Mouse (Mus musculus) WW6 (cell line): ENCODE measurements around the gene BC030867.

Experiments
- DNase-seq: peaks from one replicate; pipeline ENCODE4 v3.0.0-alpha.2; 2013; ENCODE audit warnings: low read depth, low spot score

Gene BC030867

GRCm38 (mm10) chr11:102221243-102221953, 27.3 kb upstream of the BC030867 start:
- DNase-seq = no peak

DNA sequence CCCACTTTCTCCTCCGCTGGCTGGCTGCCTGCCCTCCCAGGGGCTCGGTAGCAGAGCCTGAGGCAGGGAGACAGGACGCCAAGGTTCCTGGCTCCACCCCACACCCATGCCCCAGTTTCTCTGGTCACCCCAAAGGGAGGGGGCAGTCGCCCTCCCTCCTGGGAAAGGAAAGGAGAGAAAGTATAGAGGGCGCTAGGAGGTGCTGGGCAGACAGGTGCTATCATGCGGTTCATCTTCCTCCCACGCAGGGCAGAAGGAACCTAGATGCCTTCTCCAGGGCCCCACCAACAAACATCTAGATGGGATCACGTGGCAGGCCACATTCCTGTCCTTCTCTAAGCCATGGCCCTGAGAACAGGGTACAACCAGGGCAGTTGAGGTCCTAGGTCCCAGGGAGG, 26.7 kb upstream of the BC030867 start:
- no peak for DNase-seq

DNA sequence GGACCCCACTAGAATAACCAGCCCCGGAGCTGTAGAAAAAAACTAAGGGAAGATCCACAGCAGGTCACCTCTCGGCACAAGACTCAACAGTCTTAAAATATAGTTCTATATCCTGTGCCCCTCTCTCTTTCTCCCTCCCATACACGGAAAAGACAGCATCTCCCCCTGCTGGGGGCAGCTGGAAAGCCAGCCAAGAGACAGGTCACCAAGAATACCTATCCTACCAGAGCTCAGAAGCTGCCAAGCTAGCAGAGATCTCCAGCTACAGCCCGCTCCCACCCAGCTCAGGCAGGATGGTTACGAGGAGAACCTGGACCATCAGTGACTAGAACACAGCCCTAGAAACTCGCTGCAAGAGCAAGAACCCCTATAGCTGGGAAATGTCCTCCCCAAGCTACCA, 25.5 kb upstream of the BC030867 start:
- no peak for DNase-seq

DNA sequence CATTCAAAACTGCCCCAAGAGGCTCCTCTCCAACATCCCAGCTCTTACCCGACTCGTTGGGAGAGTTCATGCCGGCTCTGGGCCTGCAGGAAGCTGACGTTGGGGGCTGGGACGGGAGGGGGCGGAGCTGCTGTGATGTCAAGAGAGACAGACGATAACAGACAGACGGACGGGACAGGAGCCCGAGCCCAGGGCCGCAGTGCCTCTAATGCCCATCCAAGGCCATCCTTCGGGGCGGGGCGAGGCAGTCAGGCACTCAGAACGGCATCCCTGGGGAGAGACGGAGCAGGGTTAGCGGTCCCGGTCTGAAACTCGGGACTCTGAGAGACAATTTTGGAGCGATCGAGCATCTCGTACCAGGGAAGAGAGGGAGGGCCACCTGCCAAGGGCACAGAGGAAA, 24.0 kb upstream of the BC030867 start:
- DNase-seq = no peak

DNA sequence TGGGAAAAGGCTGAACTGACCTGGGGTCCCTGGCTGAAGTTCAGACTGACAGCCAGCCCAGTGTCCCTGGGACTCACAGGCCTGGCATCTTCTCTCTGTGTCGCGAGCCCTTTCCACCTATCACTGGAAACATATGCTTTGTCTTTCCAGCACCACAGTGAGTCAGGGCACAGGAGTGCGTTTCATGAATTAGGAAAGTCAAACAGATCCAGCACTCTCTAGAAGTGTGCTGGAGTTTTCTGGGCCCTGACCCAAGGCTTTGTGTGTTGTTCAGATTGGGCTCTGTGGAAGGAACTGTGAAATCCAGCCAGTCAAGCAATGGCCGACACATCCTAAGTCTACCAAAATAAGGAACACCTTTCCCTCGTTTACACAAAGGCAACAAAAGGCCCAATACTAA, 23.5 kb upstream of the BC030867 start:
- no peak for DNase-seq

DNA sequence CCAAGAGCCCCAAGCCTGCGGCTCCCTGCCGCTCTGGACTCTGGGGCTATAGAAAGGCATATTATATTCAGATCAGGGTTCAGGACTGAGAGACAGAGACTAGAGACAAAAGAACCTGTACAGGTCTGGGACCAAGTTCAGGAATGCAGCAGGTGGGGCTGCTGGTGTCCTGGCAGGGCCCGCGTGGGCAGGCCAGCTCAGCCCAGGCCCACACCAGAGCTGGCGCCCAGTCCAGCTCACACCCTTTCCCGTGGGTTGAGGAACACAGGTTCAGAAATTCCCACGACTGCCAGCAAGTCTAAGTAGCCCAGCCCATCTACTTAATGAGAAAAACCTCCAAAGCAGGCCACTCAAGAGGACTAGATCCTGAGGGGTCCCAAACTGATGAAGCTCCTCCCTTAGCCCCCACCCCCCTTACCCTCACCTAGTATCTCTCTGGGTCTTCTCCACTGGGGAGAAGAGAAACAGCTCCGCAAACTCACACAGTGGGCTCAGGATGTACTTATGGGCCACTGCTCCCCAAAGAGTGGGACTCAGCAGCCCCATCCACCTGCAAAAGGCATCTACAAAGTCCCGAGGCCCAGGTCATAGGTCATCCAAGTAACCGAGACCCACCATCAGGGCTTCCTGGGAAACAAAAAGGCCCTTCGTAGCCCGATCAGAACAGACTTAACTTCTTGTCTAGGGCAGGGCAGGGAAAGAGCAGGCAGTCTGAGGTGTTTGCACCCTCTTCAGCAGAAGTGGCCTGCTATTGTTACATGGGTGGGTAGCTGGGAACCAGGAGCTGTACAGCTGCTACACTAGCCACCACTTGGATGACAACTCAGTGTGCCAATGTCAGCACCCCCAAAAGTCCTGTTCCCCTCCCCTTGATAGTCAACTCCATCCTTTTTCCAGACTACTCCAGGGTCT, 22.4 kb upstream of the BC030867 start:
- DNase-seq = no peak

DNA sequence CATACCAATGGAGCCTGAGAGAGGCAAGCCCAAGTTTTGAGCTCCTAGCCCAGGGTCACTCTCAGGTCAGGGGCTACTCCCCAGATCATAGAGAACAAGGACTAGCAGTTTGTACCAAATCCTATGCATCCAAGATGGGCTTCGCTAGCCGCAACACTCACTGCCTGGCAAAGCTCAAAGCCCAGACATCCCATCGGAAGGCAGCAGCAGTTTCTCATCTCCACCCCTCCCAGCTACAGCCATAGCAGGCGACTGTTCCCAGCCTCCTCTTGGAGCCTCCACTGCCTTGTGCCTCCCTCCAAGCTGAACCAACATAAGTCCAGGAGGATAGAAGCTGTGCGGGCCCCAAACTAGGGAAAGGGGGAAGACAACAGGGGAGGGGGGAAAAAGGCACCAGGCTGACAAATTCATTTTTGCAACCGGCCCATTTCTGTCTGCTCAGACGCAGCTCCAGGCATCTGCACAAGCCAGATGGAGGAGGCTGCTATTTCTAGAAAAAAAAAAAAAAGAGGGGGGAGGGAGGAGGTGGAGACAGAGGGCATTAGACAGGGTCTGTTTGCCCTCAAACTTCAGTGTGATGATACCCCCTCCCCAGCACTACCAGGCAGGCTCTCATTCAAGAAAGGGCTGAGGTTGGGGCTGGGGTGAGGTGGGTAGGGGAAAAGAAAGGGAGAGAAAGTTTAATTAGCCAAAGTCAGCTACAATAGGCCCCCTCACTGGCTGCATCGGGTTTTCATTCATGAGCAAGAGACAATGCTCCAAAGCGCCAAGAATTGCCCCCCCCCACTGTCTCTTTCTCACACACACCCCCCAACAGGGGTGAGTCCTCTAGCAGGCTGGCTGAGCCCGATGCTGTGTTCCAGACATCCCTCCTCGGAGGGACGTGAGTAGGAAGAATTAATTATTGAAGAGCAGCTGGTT, 21.2 kb upstream of the BC030867 start:
- DNase-seq = no peak

DNA sequence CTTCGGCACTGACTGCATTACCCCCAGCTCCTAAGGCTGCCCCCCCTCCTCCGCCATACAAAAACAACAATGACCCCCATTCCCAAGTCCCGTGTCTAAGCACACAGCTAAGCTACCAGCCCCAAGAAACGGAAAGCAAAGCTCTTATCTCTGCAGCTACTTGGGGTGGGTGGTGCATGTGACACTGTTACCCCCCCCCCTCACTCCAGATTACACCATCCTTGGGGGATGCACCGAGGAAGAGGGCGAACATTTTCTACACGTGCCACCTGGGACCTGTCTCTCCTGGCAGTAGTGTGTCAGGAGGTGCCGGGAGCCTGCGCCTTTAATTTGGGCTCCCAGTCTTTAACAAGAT, 20.5 kb upstream of the BC030867 start:
- DNase-seq = no peak

DNA sequence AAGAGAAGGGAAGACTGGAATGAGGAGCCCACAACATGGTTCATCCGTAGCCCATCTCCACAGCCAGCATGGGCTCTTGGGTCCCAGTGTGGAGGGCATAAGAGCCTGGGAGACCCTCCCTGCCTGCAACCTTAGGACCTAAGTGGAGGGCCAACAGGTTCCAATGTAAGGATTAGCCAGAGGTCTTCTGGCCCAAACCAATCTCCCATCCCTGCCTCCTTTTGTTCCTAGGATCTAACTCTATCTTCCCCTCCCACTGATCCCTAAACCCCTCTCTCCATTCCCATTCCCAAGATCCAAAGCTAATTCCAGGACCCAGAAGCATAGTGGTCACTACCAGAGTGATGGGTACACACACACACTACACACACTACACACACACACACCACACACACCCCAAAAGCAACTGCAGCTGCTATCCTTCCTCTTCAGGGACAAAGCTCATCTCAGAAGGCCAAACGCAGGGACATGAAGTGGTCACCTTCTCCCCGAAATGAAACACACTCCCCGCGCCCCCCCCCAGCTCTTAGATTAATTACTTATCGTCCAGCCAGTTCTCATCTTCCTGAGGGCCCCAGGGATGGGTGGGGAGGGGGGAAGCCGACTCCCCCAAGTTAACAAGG, 19.9 kb upstream of the BC030867 start:
- no peak for DNase-seq

- DNase-seq = no peak
Measured at GRCm38 (mm10) chr11:102229331-102229953, 19.2 kb upstream of the BC030867 start.

DNA sequence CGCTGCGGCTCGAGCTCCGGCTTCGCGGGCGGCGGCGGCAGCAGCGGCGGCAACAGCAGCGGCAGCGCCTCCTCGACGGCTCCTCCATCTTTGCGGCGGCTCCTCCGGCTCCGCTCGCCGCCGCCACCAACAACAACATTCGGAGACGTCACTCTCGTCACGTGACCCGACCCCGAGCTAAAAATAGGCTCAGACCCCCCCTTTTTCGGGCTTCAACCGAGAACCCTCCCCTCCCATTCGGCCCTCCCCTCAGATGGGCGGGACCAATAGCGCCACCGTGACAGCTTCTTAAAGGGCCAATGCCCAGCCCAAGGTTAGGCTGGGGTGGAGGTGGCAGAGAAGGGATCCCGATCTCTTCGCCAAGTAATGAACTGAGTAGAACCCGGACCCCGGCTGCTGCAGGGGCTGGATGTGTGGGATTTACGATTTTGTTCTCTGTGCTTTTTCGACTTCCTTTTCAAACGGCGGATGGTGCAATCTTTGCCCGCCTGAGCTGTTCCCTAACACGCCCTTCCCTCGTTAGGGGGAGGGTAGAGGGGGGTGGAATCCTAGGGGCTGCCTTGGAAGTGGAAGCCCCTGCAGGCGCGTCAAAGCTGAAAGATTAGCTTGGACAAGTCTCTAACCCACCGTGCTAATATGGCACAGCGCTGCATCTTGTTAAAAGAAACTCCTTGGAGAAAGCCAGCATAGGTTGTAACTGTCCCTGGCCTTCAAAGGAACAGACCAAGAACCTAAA, 18.5 kb upstream of the BC030867 start, which contains the start of gene Hdac5:
Hdac5 (minus strand) TSS at position 161 of the 736 bp plus-strand sequence.
- DNase-seq = peak; percentile 99

- DNase-seq = no peak
Measured at GRCm38 (mm10) chr11:102236022-102236421, 12.7 kb upstream of the BC030867 start.

GRCm38 (mm10) chr11:102240636-102241035, 8.0 kb upstream of the BC030867 start:
- DNase-seq = no peak

- no peak for DNase-seq
Measured at GRCm38 (mm10) chr11:102241246-102241645, 7.4 kb upstream of the BC030867 start.

GRCm38 (mm10) chr11:102241874-102242273, 6.8 kb upstream of the BC030867 start:
- DNase-seq = no peak

GRCm38 (mm10) chr11:102244926-102245449, 3.7 kb upstream of the BC030867 start:
- DNase-seq = no peak

- no peak for DNase-seq
Measured at GRCm38 (mm10) chr11:102245581-102246272, 3.0 kb upstream of the BC030867 start.

DNA sequence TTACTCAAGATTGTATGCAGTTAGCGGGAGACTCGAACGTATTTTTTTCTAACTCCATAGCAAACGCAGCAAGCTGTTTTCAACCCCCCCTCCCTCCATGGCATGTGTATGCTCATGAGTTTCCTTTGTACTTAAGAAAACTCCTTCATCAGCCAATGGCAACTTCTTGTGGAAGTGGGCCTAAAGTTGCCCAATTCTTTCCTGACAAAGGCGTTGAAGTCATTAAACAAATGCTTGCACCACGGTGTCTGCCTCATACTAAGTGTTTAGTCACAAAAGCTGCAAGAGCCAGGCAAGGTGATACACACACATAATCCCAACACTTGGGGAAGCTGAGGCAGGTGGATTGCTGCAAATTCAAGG, 2.4 kb upstream of the BC030867 start:
- DNase-seq = no peak

DNA sequence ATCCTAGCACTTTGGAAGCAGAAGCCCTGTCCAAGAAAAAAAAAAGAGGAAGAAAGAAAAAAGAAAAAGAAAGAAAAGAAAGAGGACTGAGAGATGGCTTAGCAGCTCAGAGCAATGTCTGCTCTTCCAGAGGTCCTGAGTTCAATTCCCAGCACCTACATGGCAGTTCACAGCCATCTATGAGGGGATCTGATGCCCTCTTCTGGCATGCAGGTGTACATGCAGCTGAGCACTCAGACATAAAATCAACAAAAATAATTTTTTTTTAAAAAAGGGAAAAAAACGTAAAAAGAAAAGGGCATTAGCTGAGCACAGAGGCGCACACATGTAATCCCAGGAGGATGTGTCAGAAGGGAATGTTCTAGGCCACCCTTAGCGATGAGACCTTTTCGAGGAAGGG, 1.8 kb upstream of the BC030867 start:
- no peak for DNase-seq
